Mouse (Mus musculus): ENCODE measurements at regions not wholly inside any gene's neighbourhood (a gene's known extent, or its start where the extent isn't known, plus 50 kb on each side); places are given as distances from the start of the nearest gene placed in this dataset.

- Histone ChIP-seq H3K9ac (ENCODE audit: control insufficient read depth, low read depth, low read length, poor library complexity, severe bottlenecking) (no peak overlapping the region), H3K36me3 (ENCODE audit: control insufficient read depth in 1 of 2, insufficient read depth in 2 of 2, low read length in 2 of 2) (no peaks in the 10 kb centered on the region), H3K4me3 (ENCODE audit: control insufficient read depth in 1 of 2, insufficient read depth in 1 of 2, low read depth in 2 of 2, low read length in 2 of 2) (no peak overlapping the region), H3K27ac (ENCODE audit: control insufficient read depth, low read depth, low read length) (no peak overlapping the region), H3K9me3 (replicated peaks; ENCODE audit: insufficient read depth, low read length) (no peaks in the 10 kb centered on the region), H3K4me1 (ENCODE audit: control insufficient read depth in 1 of 2, insufficient read depth in 2 of 2, low read length in 2 of 2) (no peaks in the 10 kb centered on the region), H3K79me2 (ENCODE audit: control insufficient read depth, insufficient read depth, low read length, poor library complexity) (no peaks in the 10 kb centered on the region), H3K27me3 (ENCODE audit: control insufficient read depth in 1 of 2, insufficient read depth in 2 of 2, low read length in 2 of 2) (no peaks in the 10 kb centered on the region)
- DNase-seq (ENCODE audit: low read depth, low spot score): no peak
- TF ChIP-seq ELF1 (IDR thresholded peaks at IDR 0.05; ENCODE audit: low read depth, low read length): no peak
- TF ChIP-seq USF1 (IDR thresholded peaks at IDR 0.05; ENCODE audit: low read depth, low read length): no peak
- TF ChIP-seq NRF1 (IDR thresholded peaks at IDR 0.05; ENCODE audit: insufficient read depth, low read depth, low read length, poor library complexity, severe bottlenecking): no peak
- TF ChIP-seq MEF2A (IDR thresholded peaks at IDR 0.05; ENCODE audit: extremely low read depth, insufficient replicate concordance, low read depth, low read length, poor library complexity, severe bottlenecking): no peak
- no peak for TF ChIP-seq SMC3 (IDR thresholded peaks at IDR 0.05; ENCODE audit: low read depth, low read length)
- TF ChIP-seq CHD2 (IDR thresholded peaks at IDR 0.05; ENCODE audit: low read length): no peak
- no peak for TF ChIP-seq MAFK (IDR thresholded peaks at IDR 0.05; ENCODE audit: borderline replicate concordance, low read depth, low read length)
- TF ChIP-seq HCFC1 (IDR thresholded peaks at IDR 0.05; ENCODE audit: low read depth, low read length): no peak
Observed at GRCm38 (mm10) chr15:18453801-18454200, 364.9 kb upstream of the Cdh10 start.

- TF ChIP-seq MEF2A (IDR thresholded peaks at IDR 0.05; ENCODE audit: extremely low read depth, insufficient replicate concordance, low read depth, low read length, poor library complexity, severe bottlenecking): no peak
- no peak for TF ChIP-seq ZC3H11A (IDR thresholded peaks at IDR 0.05; ENCODE audit: low read depth, low read length)
- TF ChIP-seq MYB (IDR thresholded peaks at IDR 0.05; ENCODE audit: low read depth, low read length): no peak
- TF ChIP-seq MYC (IDR thresholded peaks at IDR 0.05; ENCODE audit: low read depth, low read length): no peak
- no peak for TF ChIP-seq ELF1 (IDR thresholded peaks at IDR 0.05; ENCODE audit: low read depth, low read length)
- TF ChIP-seq HCFC1 (IDR thresholded peaks at IDR 0.05; ENCODE audit: low read depth, low read length): no peak
- no peak for TF ChIP-seq ZNF384 (IDR thresholded peaks at IDR 0.05; ENCODE audit: low read depth, low read length)
- TF ChIP-seq POLR2AphosphoS5 (IDR thresholded peaks at IDR 0.05; ENCODE audit: borderline replicate concordance, low read depth, low read length): no peak
- no peak for TF ChIP-seq NRF1 (IDR thresholded peaks at IDR 0.05; ENCODE audit: insufficient read depth, low read depth, low read length, poor library complexity, severe bottlenecking)
- TF ChIP-seq TBP (IDR thresholded peaks at IDR 0.05; ENCODE audit: low read depth, low read length): no peak
- no peak for TF ChIP-seq UBTF (IDR thresholded peaks at IDR 0.05; ENCODE audit: borderline replicate concordance, insufficient read depth, low read depth, low read length)
- H3K79me2 ChIP-seq (ENCODE audit: control insufficient read depth, insufficient read depth, low read length, poor library complexity): no peaks in the 10 kb centered on the region
- no peaks in the 10 kb centered on the region for H3K9me3 ChIP-seq (replicated peaks; ENCODE audit: insufficient read depth, low read length)
- no peaks in the 10 kb centered on the region; a peak in 1 of 4 replicates for H3K36me3 ChIP-seq (ENCODE audit: control insufficient read depth in 1 of 2, insufficient read depth in 2 of 2, low read length in 2 of 2)
- H3K27ac ChIP-seq (ENCODE audit: control insufficient read depth, low read depth, low read length): no peak overlapping the region
- H3K4me1 ChIP-seq (ENCODE audit: control insufficient read depth in 1 of 2, insufficient read depth in 2 of 2, low read length in 2 of 2): no peaks in the 10 kb centered on the region
- no peaks in the 10 kb centered on the region for H3K27me3 ChIP-seq (ENCODE audit: control insufficient read depth in 1 of 2, insufficient read depth in 2 of 2, low read length in 2 of 2)
- no peak overlapping the region for H3K4me3 ChIP-seq (ENCODE audit: control insufficient read depth in 1 of 2, insufficient read depth in 1 of 2, low read depth in 2 of 2, low read length in 2 of 2)
- no peak overlapping the region for H3K9ac ChIP-seq (ENCODE audit: control insufficient read depth, low read depth, low read length, poor library complexity, severe bottlenecking)
- no peak for DNase-seq (ENCODE audit: low read depth, low spot score)
Observed at GRCm38 (mm10) chr15:18482385-18482784, 336.4 kb upstream of the Cdh10 start.

Data from MEL (cell line).